Comparison of ENCODE assay signal across 8 mouse cellular contexts in genomic region chr2:35507191-35507511, GRCm38 (mm10). TPM values are rescaled to one million over a fixed set of nuclear protein-coding genes. Genes with fewer than 3 reads are reported as not detected.
DNase-seq lines count a peak whose midpoint lies in the region; ATAC-seq and TF ChIP-seq lines count a peak whose summit lies in the region.

No protein-coding gene starts in this region.

- H3K4me1 ChIP-seq in forebrain, embryonic 15.5 days, result peaks cover 11% of the 10 kb centered on the region
- H3K4me1 ChIP-seq in forebrain, embryonic 12.5 days, result peaks cover 12% of the 10 kb centered on the region
- H3K4me1 ChIP-seq in ES-Bruce4 (ENCODE audit: control insufficient read depth, insufficient read depth, low read length), result peaks cover 6% of the 10 kb centered on the region
- peaks cover 5% of the 10 kb centered on the region; the same call in 1 of the 2 replicates for H3K4me1 ChIP-seq in forebrain, postnatal 0 days (ENCODE audit: insufficient read depth)
- peaks cover 73% of the 10 kb centered on the region for H3K4me1 ChIP-seq in limb, embryonic 15.5 days
- no peaks in the 10 kb centered on the region; the same call in 1 of the 2 replicates for H3K4me1 ChIP-seq in midbrain, embryonic 15.5 days

- H3K27me3 ChIP-seq in forebrain, embryonic 15.5 days, result no peaks in the 10 kb centered on the region
- H3K27me3 ChIP-seq in forebrain, embryonic 12.5 days, result no peaks in the 10 kb centered on the region
- no peaks in the 10 kb centered on the region for H3K27me3 ChIP-seq in ES-Bruce4 (ENCODE audit: control insufficient read depth, insufficient read depth, low read length, poor library complexity, severe bottlenecking)
- no peaks in the 10 kb centered on the region for H3K27me3 ChIP-seq in forebrain, postnatal 0 days (ENCODE audit: insufficient read depth, low read length)
- no peaks in the 10 kb centered on the region for H3K27me3 ChIP-seq in limb, embryonic 15.5 days
- no peaks in the 10 kb centered on the region for H3K27me3 ChIP-seq in midbrain, embryonic 15.5 days (replicated peaks)

- TF ChIP-seq POLR2A in ES-Bruce4 (IDR thresholded peaks at IDR 0.05; ENCODE audit: insufficient read depth, low read length), result no peak

- no peaks in the 10 kb centered on the region for H3K36me3 ChIP-seq in forebrain, embryonic 15.5 days
- H3K36me3 ChIP-seq in forebrain, embryonic 12.5 days (replicated peaks), result no peaks in the 10 kb centered on the region
- H3K36me3 ChIP-seq in ES-Bruce4 (ENCODE audit: control insufficient read depth, insufficient read depth, low read length, poor library complexity, severe bottlenecking), result no peaks in the 10 kb centered on the region
- H3K36me3 ChIP-seq in forebrain, postnatal 0 days (ENCODE audit: insufficient read depth), result no peaks in the 10 kb centered on the region
- no peaks in the 10 kb centered on the region for H3K36me3 ChIP-seq in limb, embryonic 15.5 days
- no peaks in the 10 kb centered on the region for H3K36me3 ChIP-seq in midbrain, embryonic 15.5 days (replicated peaks)

- TF ChIP-seq EP300 in ES-Bruce4 (IDR thresholded peaks at IDR 0.05; ENCODE audit: insufficient read depth, low read depth, low read length), result 0 out of 2 replicates have a peak, but pooled peaks have one; percentile 20

- H3K9ac ChIP-seq in forebrain, embryonic 15.5 days (replicated peaks), result no peak overlapping the region
- H3K9ac ChIP-seq in forebrain, embryonic 12.5 days, result no peak overlapping the region
- H3K9ac ChIP-seq in ES-Bruce4 (ENCODE audit: low read depth, poor library complexity, severe bottlenecking), result no peak overlapping the region
- H3K9ac ChIP-seq in forebrain, postnatal 0 days, result no peak overlapping the region
- no peak overlapping the region for H3K9ac ChIP-seq in limb, embryonic 15.5 days
- H3K9ac ChIP-seq in midbrain, embryonic 15.5 days, result no peak overlapping the region

- no peak overlapping the region for H3K27ac ChIP-seq in forebrain, embryonic 15.5 days (replicated peaks)
- H3K27ac ChIP-seq in forebrain, embryonic 12.5 days, result no peak overlapping the region
- H3K27ac ChIP-seq in ES-Bruce4 (ENCODE audit: insufficient read depth, low read length), result peak overlapping the region; percentile 58; the same call in 1 of the 2 replicates
- H3K27ac ChIP-seq in forebrain, postnatal 0 days (ENCODE audit: low read depth, low read length), result no peak overlapping the region
- H3K27ac ChIP-seq in limb, embryonic 15.5 days, result peak overlapping the region; percentile 86
- H3K27ac ChIP-seq in midbrain, embryonic 15.5 days, result no peak overlapping the region

- no peak for TF ChIP-seq CTCF in ES-Bruce4 (IDR thresholded peaks at IDR 0.05; ENCODE audit: low read depth, low read length)
- TF ChIP-seq CTCF in forebrain, postnatal 0 days (IDR thresholded peaks at IDR 0.05; ENCODE audit: low read depth), result no peak

- no peak for DNase-seq in forebrain, postnatal 0 days
- peak; percentile 34 to 59 for DNase-seq in spleen, postnatal 10 days (ENCODE audit: low spot score in 2 of 2)
- DNase-seq in kidney, adult 8-10 months, result no peak

- no peaks in the 10 kb centered on the region for H3K9me3 ChIP-seq in forebrain, embryonic 15.5 days
- H3K9me3 ChIP-seq in forebrain, embryonic 12.5 days, result no peaks in the 10 kb centered on the region
- H3K9me3 ChIP-seq in ES-Bruce4 (replicated peaks; ENCODE audit: control insufficient read depth, insufficient read depth, low read length, poor library complexity, severe bottlenecking), result no peaks in the 10 kb centered on the region
- no peaks in the 10 kb centered on the region for H3K9me3 ChIP-seq in forebrain, postnatal 0 days (ENCODE audit: low read length)
- H3K9me3 ChIP-seq in limb, embryonic 15.5 days, result no peaks in the 10 kb centered on the region
- no peaks in the 10 kb centered on the region for H3K9me3 ChIP-seq in midbrain, embryonic 15.5 days

- H3K4me2 ChIP-seq in forebrain, embryonic 15.5 days (replicated peaks), result no peak overlapping the region
- no peak overlapping the region for H3K4me2 ChIP-seq in forebrain, embryonic 12.5 days
- H3K4me2 ChIP-seq in forebrain, postnatal 0 days (ENCODE audit: low read depth), result no peak overlapping the region
- H3K4me2 ChIP-seq in limb, embryonic 15.5 days, result no peak overlapping the region
- H3K4me2 ChIP-seq in midbrain, embryonic 15.5 days, result no peak overlapping the region

- ATAC-seq in forebrain, embryonic 15.5 days (replicated peaks), result peak; percentile 49
- no peak for ATAC-seq in forebrain, embryonic 12.5 days (ENCODE audit: low FRiP score)
- ATAC-seq in forebrain, postnatal 0 days, result peak; percentile 81; the same call in 1 of the 2 replicates
- no peak for ATAC-seq in limb, embryonic 15.5 days (ENCODE audit: insufficient number of reproducible peaks, low FRiP score, low TSS enrichment, low read depth)
- no peak for ATAC-seq in midbrain, embryonic 15.5 days (replicated peaks)

- WGBS in forebrain, embryonic 15.5 days, result 43% methylated on average over 9 of the region's 9 CpGs
- WGBS in forebrain, embryonic 12.5 days, result 42% methylated on average over 9 of the region's 9 CpGs
- 47% methylated on average over 9 of the region's 9 CpGs for WGBS in forebrain, postnatal 0 days
- 26% methylated on average over 9 of the region's 9 CpGs for WGBS in limb, embryonic 15.5 days
- WGBS in midbrain, embryonic 15.5 days, result 52% methylated on average over 9 of the region's 9 CpGs

- H3K4me3 ChIP-seq in forebrain, embryonic 15.5 days, result no peak overlapping the region
- H3K4me3 ChIP-seq in forebrain, embryonic 12.5 days (replicated peaks), result no peak overlapping the region
- no peak overlapping the region for H3K4me3 ChIP-seq in ES-Bruce4 (ENCODE audit: low read depth, low read length)
- H3K4me3 ChIP-seq in forebrain, postnatal 0 days (ENCODE audit: low read depth, low read length), result no peak overlapping the region
- no peak overlapping the region for H3K4me3 ChIP-seq in limb, embryonic 15.5 days
- no peak overlapping the region for H3K4me3 ChIP-seq in midbrain, embryonic 15.5 days

RNA-seq across cellular contexts. Expression of gene Ggta1, which starts 44.1 kb away (rescaled TPM):
- 4.8 and 5.8 TPM in 2 replicates for polyA plus RNA-seq in forebrain, embryonic 15.5 days (2015; fragmentation: Nextera tagmentation; extraction: Ambion mirVana)
- polyA plus RNA-seq in forebrain, embryonic 12.5 days (2016; fragmentation: Nextera tagmentation; extraction: Ambion mirVana), result 4.7 and 4.9 TPM in 2 replicates
- 45.2 and 52.5 TPM in 2 replicates for polyA plus RNA-seq in ES-Bruce4 (2011; ENCODE audit: insufficient read depth, insufficient read length, low read depth, missing spikeins)
- 6.8 and 7.9 TPM in 2 replicates for total RNA-seq in forebrain, postnatal 0 days (2014; rRNA removed)
- polyA plus RNA-seq in forebrain, postnatal 0 days (2015; fragmentation: Nextera tagmentation; extraction: Ambion mirVana), result 3.0 and 4.3 TPM in 2 replicates
- 34.2 and 37.5 TPM in 2 replicates for polyA plus RNA-seq in limb, embryonic 15.5 days (2015; fragmentation: Nextera tagmentation; extraction: Ambion mirVana)
- polyA plus RNA-seq in midbrain, embryonic 15.5 days (2015; fragmentation: Nextera tagmentation; extraction: Ambion mirVana), result 6.3 and 6.6 TPM in 2 replicates

RNA-seq across cellular contexts. Expression of gene Dab2ip, which starts 50.9 kb away (rescaled TPM):
- 66.6 and 97.0 TPM in 2 replicates for polyA plus RNA-seq in forebrain, embryonic 15.5 days (2015; fragmentation: Nextera tagmentation; extraction: Ambion mirVana)
- polyA plus RNA-seq in forebrain, embryonic 12.5 days (2016; fragmentation: Nextera tagmentation; extraction: Ambion mirVana), result 36.8 and 56.9 TPM in 2 replicates
- polyA plus RNA-seq in ES-Bruce4 (2011; ENCODE audit: insufficient read depth, insufficient read length, low read depth, missing spikeins), result 29.4 and 37.3 TPM in 2 replicates
- total RNA-seq in forebrain, postnatal 0 days (2014; rRNA removed), result 112 and 119 TPM in 2 replicates
- 54.9 and 65.4 TPM in 2 replicates for polyA plus RNA-seq in forebrain, postnatal 0 days (2015; fragmentation: Nextera tagmentation; extraction: Ambion mirVana)
- 57.8 and 60.6 TPM in 2 replicates for polyA plus RNA-seq in limb, embryonic 15.5 days (2015; fragmentation: Nextera tagmentation; extraction: Ambion mirVana)
- polyA plus RNA-seq in midbrain, embryonic 15.5 days (2015; fragmentation: Nextera tagmentation; extraction: Ambion mirVana), result 75.5 and 79.7 TPM in 2 replicates

Comparison
In these comparisons a context has a peak if more than half of its experiments do, and no peak if none do; other contexts are left out.
1. ATAC-seq: peak in forebrain, embryonic 15.5 days (single experiment) and forebrain, postnatal 0 days (single experiment); none in forebrain, embryonic 12.5 days (single experiment), limb, embryonic 15.5 days (single experiment) and midbrain, embryonic 15.5 days (single experiment).
2. H3K27ac ChIP-seq: peak in ES-Bruce4 (single experiment) and limb, embryonic 15.5 days (single experiment); none in forebrain, embryonic 15.5 days (single experiment), forebrain, embryonic 12.5 days (single experiment), forebrain, postnatal 0 days (single experiment) and midbrain, embryonic 15.5 days (single experiment).
3. DNase-seq: peak in spleen, postnatal 10 days (2 of 2); none in forebrain, postnatal 0 days (single experiment) and kidney, adult 8-10 months (0 of 2).